Mouse (Mus musculus): ENCODE data around the gene Rph3al. TPM values are rescaled to one million over a fixed set of nuclear protein-coding genes. Genes with fewer than 3 reads are reported as not detected.

The Rph3al gene
- total RNA-seq, 2 experiments from 2014 or later, result 14.5 to 14.8 TPM

DNA sequence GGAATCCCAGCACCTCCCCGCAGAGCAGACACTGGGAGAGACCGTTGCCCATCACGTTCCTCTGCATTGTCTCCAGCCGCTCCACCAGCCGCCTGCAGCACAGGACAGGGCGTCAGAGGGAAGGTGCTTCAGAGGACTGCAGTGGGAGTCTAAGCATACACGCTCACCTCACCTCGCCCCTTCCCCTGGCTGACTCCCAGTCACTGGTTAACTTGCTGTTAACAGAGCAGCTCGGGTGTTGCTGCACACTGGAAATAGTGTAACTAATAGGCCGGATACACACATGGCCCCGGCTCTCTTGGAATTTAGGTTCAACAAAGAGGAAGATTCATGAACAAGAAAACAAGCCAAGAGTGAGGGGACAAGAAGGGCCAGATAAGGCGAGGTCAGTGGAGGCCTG is 31.7 kb downstream of the Rph3al start:
- no peak for DNase-seq

GRCm38 (mm10) chr11:75904982-75905381 is 33.2 kb downstream of the Rph3al start:
- no peak for DNase-seq

- DNase-seq, result no peak
These were observed 33.7 kb downstream of the Rph3al start for GRCm38 (mm10) chr11:75904501-75904900.

- peak; percentile 48 to 59 for DNase-seq
These were observed 34.7 kb downstream of the Rph3al start for GRCm38 (mm10) chr11:75903486-75903885.

- DNase-seq, result no peak
These were observed 36.9 kb downstream of the Rph3al start for GRCm38 (mm10) chr11:75901339-75901738.

GRCm38 (mm10) chr11:75899676-75900075 is 38.6 kb downstream of the Rph3al start:
- DNase-seq, result no peak

DNA sequence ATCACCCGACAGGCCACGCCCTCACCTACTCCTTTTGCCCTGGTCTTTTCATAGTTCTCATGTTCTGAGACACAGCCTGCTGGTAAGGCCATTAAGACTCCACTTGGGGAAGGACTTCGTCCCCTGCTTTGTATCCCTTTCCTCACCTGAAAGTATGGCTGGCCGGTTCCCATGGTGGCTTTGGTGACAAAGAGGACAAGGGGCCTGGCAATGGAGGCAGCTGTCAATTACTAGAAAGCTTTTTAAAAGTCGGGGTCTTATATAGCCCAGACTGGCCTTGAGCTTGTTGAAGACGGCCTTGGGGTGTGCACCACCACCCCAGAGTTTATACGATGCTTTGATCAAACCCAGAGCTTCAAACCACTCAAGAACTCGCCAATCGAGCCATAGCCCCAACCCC is 39.7 kb downstream of the Rph3al start:
- DNase-seq, result no peak

DNA sequence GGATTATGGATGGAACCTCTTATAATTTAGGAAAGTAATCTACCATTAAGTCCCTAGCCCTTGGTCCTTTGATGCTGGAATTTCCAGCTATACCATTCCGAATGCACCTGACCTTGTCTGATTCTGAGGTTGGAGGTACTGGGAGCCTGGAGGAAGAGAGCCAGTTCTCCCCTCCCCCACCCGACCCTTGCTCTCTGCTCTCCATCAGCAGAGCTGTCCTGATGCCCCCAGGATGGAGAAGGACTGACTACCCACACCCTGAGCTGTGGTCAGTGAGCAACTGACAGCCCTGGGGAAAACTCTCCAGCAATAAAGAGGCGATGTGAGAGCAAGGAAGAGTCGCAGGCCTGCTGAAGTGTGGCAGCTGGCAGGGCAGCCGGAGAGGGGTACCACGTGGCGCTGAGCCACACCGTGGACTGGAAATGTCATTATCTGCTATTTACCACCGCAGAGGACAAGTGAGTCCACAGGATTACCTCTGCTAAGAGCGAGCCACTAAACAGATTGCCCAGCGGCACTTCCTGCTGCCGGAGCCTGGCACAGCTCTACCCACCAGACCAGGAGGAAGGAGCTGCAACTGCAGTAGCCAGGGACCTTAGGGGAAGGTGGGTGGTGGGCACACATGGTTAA is 43.3 kb downstream of the Rph3al start:
- peak in 1 of 2 experiments; percentile 6 for DNase-seq

- DNase-seq, result no peak
These were observed 44.3 kb downstream of the Rph3al start for GRCm38 (mm10) chr11:75893956-75894355.

GRCm38 (mm10) chr11:75887349-75887748 is 50.9 kb downstream of the Rph3al start:
- no peak for DNase-seq

- no peak for DNase-seq
These were observed 57.0 kb downstream of the Rph3al start for GRCm38 (mm10) chr11:75881234-75881633.

DNA sequence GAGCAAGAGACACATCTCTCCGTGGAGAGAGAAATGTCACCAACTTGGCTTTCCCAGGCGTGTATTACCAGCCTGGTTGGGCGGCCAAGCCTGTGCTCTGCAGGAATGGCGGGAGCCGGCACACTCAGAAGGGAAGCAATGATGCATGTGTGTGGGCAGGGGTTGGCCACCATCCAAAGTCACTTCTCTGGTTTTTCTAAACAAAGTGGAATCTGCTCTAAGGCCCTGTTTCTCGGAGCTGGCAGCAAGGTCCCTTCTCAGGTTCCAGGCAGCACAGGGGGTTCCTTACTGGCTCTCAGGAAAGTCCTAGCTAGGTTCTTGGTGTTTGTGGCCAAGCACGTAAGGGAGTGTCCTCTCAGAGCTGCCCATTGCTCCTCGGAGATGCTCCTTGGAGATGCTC is 58.2 kb downstream of the Rph3al start:
- DNase-seq, result peak; percentile 37 to 61

GRCm38 (mm10) chr11:75878460-75878859 is 59.8 kb downstream of the Rph3al start:
- no peak for DNase-seq

- peak; percentile 62 to 77 for DNase-seq
These were observed 62.0 kb downstream of the Rph3al start for GRCm38 (mm10) chr11:75876043-75876780.

- no peak for DNase-seq
These were observed 66.5 kb downstream of the Rph3al start for GRCm38 (mm10) chr11:75871688-75872087.

DNA sequence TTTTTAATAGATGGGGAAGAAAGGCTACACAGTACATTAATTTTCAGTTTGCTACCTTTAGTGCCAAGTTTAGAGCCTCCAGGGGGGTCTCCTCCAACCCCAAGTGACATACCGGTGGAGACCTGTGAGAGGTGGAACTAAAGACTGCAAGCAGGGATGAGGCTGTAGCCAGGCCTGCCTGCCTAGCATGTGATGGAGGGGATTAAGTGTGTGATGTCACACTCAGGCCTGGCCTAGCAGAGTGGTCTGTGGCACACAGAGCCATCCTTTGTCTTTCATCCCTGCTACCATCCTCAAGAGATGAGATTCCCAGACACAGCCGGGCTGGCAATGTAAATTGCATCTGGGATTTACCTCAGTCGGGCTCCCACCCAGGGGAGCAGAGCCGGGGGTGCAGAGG is 67.3 kb downstream of the Rph3al start:
- DNase-seq, result no peak

GRCm38 (mm10) chr11:75870386-75870785 is 67.8 kb downstream of the Rph3al start:
- DNase-seq, result no peak

- no peak for DNase-seq
These were observed 68.3 kb downstream of the Rph3al start for GRCm38 (mm10) chr11:75869898-75870297.

- DNase-seq, result no peak
These were observed 71.4 kb downstream of the Rph3al start for GRCm38 (mm10) chr11:75866861-75867260.

DNA sequence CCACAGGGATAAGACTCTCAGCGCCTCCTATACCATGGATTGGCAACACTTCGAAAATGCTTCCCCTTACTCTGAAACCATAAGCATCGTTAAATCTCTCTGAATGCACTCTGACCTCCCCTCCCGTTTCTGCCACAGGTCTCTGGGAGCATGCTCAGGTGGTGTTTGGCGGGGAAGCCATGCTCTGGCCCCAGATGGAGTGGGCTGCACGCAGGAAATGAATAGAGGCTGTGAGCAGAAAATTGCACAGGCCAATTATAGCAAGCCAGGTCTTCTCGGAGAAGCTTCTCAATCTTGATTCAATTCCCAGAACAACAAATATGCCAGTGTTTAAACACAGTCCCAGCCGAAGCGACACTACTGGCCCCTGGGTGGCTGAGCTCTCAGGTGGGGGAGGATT is 72.4 kb downstream of the Rph3al start:
- no peak for DNase-seq

- DNase-seq, result no peak
These were observed 73.0 kb downstream of the Rph3al start for GRCm38 (mm10) chr11:75865253-75865619.

- no peak for DNase-seq
These were observed 73.5 kb downstream of the Rph3al start for GRCm38 (mm10) chr11:75864529-75865252.

GRCm38 (mm10) chr11:75862466-75862865 is 75.8 kb downstream of the Rph3al start:
- peak; percentile 39 to 41 for DNase-seq

Measured in adrenal gland, postnatal 36 days (tissue).